Mouse (Mus musculus): Measurements from ENCODE around the gene Slc25a47. TPM values are rescaled to one million over a fixed set of nuclear protein-coding genes. Genes with fewer than 3 reads are reported as not detected.

Gene Slc25a47
- 26.7 and 35.3 TPM in 2 replicates for polyA plus RNA-seq (2015; fragmentation: Nextera tagmentation; extraction: Ambion mirVana)

DNA sequence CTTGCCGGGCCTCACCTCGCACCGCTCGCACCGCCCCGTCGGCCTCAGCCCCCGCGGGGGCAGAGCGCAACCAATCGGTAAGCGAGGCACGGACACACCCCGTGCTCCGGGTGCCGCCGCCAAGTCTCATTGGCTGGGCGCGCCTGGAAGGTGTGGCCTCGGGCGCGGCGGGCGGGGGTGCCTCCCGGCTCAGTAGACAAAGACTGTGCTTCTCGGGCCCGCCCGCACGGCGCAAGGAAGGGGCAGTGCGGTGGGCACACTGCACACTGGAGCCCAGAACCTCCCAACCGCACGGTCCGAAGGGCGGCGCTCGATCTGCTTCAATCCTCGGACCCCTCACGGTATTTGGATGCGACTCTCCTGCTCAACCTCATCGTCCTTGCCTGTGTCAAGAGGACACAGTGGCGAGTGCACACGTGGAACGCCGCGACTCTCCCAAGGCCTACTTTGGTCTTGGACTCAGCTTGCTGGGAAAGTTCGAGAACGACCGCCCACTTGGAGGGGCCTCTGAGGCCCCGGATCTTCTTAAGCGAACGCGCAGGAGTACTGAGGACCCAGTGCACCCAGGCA, at the start of gene Slc25a47, which contains the start of gene Slc25a29:
TSS of gene Slc25a47 (plus strand) at position 207 of the 570 bp plus-strand sequence.
TSS of gene Slc25a29 (minus strand) at position 44 of the 570 bp plus-strand sequence.

GRCm38 (mm10) chr12:108792546-108793452, 43.0 kb upstream of the Slc25a47 start, which contains the start of gene Yy1:
Gene Yy1 (plus strand): TSS chr12:108792973.

DNA sequence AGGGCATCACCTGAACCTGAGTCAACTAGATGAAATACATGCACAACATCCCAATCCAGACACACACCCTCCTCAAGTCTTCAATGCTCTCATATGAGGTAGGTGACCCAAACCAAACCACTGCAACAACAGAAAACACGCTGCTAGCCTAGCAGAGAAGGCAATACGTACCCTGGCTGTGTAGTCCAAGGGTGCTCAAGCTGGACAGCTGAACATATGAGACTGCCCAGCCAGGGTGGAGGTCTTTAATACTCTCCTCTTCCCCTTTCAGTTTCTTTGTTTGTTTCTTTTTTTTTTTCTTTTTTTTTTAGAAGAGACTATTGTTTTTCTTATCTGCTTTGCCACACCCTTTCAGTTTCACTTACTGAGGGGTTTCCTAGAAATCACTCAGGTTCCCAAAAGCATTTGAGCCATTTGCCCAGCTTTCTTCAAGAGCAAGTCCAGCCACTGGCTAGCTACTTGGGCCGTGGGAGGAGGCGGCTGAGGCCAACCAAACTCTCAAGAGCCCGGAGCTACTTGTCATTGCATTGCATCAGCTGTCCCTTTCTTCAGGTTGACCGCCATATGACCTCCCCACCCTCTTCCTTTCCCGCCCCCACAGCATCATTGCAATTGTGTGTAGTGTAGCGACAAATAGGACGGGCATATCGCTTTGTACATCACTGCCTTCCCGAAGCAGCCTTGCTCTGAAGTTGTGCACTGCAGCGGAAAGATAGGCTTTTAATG, 57.3 kb downstream of the Slc25a47 start, which contains the start of gene Wdr25:
TSS of gene Wdr25 (plus strand) at position 643 of the 726 bp plus-strand sequence.

DNA sequence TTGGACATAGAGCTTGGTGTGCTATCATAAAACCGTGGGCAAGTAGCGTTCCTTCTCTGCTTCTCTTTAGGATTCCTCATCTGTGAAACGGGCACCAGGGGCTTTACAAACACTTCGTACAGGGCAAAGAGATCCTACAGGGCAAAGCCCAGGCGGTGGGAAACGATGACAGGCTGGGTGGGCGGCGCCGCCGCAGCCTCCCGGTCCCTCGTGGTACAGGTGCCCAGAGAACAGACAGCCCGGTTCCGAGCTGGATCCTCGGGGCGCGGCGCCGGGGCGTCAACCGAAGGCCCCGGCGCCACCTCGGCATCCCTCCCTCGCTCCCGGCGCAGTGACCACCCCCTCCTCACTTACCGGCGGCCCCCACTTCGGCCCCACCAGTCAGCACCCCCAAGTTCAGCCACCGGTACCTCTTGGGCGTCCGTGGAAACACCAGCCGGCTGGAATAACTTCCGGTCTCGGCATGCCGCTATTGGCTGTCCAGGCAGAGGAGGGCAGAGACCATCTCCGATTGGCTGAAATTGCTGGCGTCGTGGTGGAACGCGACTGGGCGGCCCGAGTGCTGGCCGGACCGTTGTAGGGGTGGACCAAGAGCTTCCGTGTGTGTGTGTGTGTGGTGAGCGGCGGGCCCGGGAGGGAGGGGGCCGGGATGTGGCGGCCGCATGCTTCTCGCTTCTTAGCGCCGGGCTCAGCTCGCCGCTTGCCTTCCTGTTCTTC, 58.0 kb downstream of the Slc25a47 start, which contains the start of gene Wars:
TSS of gene Wars (minus strand) at position 460 of the 717 bp plus-strand sequence.

Small RNA genes lying within 50 kb of the gene (microRNA-seq; reads per million reads assigned to microRNA genes)
- 53.2 reads per million, percentile 36 among the genes with 10 or more reads in this experiment for gene Mir345 (ENCODE audit: borderline replicate concordance, insufficient number of aligned reads)

Other genes starting within 250 kb of the Slc25a47 start
- 0.84 and 0.96 TPM in 2 replicates for gene Degs2, start 133.7 kb upstream of the Slc25a47 start, polyA plus RNA-seq (2015; fragmentation: Nextera tagmentation; extraction: Ambion mirVana)
- 13.7 and 14.2 TPM in 2 replicates for gene Yy1, start 43.1 kb upstream of the Slc25a47 start, polyA plus RNA-seq (2015; fragmentation: Nextera tagmentation; extraction: Ambion mirVana)
- gene Slc25a29, start 163 bp upstream of the Slc25a47 start, polyA plus RNA-seq (2015; fragmentation: Nextera tagmentation; extraction: Ambion mirVana) = 3.5 and 7.9 TPM in 2 replicates
- gene Wdr25, start 57.6 kb downstream of the Slc25a47 start, polyA plus RNA-seq (2015; fragmentation: Nextera tagmentation; extraction: Ambion mirVana) = 3.5 and 3.6 TPM in 2 replicates
- gene Wars, start 58.1 kb downstream of the Slc25a47 start, polyA plus RNA-seq (2015; fragmentation: Nextera tagmentation; extraction: Ambion mirVana) = 34.9 and 47.5 TPM in 2 replicates
- gene Begain, start 232.2 kb downstream of the Slc25a47 start, polyA plus RNA-seq (2015; fragmentation: Nextera tagmentation; extraction: Ambion mirVana) = 7.8 and 8.7 TPM in 2 replicates